Mouse (Mus musculus) megakaryocyte, embryonic 14.5 days (primary cell): Measurements from ENCODE around the gene Mat2a. TPM values are rescaled to one million over a fixed set of nuclear protein-coding genes. Genes with fewer than 3 reads are reported as not detected.
"Not testable (repeated sequence)": the region's sequence is repeated elsewhere in the genome, so short reads cannot be mapped to it uniquely, and the experiment has no call there.

Source experiments
- H3K27me3 ChIP-seq: replicated peaks from 2 replicates; pipeline ENCODE3; 2012; ENCODE audit warnings: inconsistent platforms
- H3K36me3 ChIP-seq: replicated peaks from 2 replicates; pipeline ENCODE3; 2012; ENCODE audit warnings: low read length, inconsistent platforms, mixed read lengths
- H3K4me1 ChIP-seq: 2 replicates; pipeline ENCODE4 v1.6.1; 2012; ENCODE audit warnings: inconsistent platforms
- H3K4me3 ChIP-seq: replicated peaks from 2 replicates; pipeline ENCODE3; 2012; ENCODE audit warnings: moderate library complexity, mild to moderate bottlenecking, inconsistent platforms
- H3K9me3 ChIP-seq: 2 replicates; pipeline ENCODE4 v1.6.1; 2012; ENCODE audit warnings: inconsistent platforms
- FLI1 ChIP-seq: IDR thresholded peaks from 2 replicates; pipeline ENCODE4 v1.6.1; 2012; ENCODE audit warnings: low read length, inconsistent platforms, mixed read lengths
- GATA1 ChIP-seq: IDR thresholded peaks from 3 replicates; pipeline ENCODE4 v1.6.1; 2012; ENCODE audit warnings: mixed read lengths, low read length, inconsistent platforms, borderline replicate concordance
- polyA plus RNA-seq: library from polyadenylated mRNA; stranded (reverse); fragments of >175 nt; gene quantifications from 2 replicates; pipeline ENCODE4 v1.2.3, GENCODE M21; 2012; ENCODE audit warnings: low replicate concordance; ENCODE audit not compliant: insufficient read depth

Gene Mat2a
- polyA plus RNA-seq = 1.6 and 17.1 TPM in 2 replicates

DNA sequence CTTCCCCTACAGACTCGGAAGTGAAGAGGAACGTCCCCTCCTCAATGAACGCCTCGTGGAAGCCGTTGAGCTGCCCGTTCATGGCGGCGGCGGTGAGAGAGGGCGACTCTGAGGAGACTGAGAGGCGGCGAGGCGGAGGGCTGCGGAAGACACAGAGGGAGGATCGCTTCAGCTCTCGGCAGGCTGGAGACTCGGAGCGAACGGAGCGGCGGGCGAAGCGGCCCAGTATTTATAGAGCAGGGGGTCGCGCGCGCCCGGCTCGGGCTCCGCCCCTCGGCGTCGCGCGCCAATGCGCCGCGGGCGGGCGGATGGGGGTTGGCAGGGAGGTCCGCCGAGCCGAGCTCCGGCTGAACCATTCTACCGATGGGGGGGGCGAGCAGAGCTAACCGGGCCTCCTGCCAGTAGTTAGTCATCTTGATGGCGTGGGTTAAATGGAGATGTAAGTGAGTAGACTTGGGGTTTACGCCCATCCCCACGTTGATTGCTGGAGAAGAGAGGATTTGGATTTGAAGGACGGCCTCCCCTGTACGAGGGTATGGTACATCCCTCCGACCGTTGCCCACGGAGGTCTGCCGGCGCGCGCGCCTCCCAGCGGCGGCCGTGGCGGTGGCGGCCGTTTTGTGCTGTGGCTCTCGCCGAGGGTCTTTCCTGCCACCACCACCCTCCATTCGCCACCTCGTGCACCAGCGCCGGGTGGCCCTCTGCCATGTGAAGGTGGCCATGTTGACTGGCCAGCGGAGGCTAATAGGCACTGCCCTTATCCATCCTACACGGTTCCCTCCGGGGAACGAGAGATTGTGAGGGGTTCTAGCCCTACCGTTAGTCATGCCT is at the start of gene Mat2a:
TSS of gene Mat2a (minus strand) at position 204 of the 831 bp plus-strand sequence.
- no peak for TF ChIP-seq GATA1
- no peak for TF ChIP-seq FLI1
- Histone ChIP-seq H3K27me3 (no peaks in the 10 kb centered on the region), H3K4me3 (peak within 1 kb of the TSS; percentile 99), H3K36me3 (peaks cover 36% of the 10 kb centered on the region), H3K9me3 (no peaks in the 10 kb centered on the region), H3K4me1 (peaks cover 56% of the 10 kb centered on the region)

DNA sequence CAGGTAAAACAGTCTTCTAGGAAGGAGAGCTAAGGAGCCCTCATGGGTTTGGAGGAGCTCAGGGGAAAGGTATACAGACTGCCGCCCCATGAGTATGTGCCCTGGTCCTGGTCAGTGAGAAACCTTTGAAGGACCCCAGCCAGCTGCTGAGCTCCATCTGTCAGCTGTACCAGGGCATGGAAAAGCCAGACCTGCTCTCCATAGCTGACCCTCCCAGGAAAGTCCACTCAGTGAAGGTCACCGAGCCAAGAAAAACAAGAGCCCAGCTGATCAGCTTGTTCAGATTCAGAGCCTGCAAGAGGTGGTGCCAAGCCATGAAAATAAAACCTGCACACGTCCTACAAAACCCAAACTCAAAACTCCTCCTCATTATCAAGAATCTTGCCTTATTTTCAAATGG is 49.5 kb upstream of the Mat2a start:
- H3K4me1 ChIP-seq = peaks cover 30% of the 10 kb centered on the region
- H3K36me3 ChIP-seq = no peaks in the 10 kb centered on the region
- peaks cover 18% of the 10 kb centered on the region for H3K27me3 ChIP-seq
- TF ChIP-seq GATA1 (no peak), FLI1 (no peak)
- no peak overlapping the region for H3K4me3 ChIP-seq
- no peaks in the 10 kb centered on the region for H3K9me3 ChIP-seq

DNA sequence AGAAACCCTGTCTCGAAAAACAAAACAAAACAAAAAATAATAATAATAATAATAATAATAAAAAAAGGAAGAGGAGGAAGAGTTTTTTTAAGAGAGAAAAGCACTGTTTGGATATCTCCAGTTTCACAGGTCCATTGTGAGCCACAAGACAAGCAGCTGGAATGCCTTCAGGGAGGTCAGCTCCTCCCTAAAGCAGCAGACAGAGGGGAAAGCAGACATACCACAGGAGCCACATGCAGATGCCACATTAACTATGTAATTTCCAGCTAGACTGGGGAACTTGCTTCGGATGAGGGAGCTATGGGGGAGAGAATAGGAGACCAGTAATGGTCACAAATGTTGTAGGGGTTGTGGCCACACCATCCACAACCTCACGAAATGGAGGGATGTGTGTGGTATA is 47.9 kb upstream of the Mat2a start:
- Histone ChIP-seq H3K4me3 (no peak overlapping the region), H3K27me3 (peaks cover 9% of the 10 kb centered on the region), H3K9me3 (no peaks in the 10 kb centered on the region), H3K36me3 (no peaks in the 10 kb centered on the region), H3K4me1 (peaks cover 29% of the 10 kb centered on the region)
- TF ChIP-seq FLI1 (no peak), GATA1 (no peak)

DNA sequence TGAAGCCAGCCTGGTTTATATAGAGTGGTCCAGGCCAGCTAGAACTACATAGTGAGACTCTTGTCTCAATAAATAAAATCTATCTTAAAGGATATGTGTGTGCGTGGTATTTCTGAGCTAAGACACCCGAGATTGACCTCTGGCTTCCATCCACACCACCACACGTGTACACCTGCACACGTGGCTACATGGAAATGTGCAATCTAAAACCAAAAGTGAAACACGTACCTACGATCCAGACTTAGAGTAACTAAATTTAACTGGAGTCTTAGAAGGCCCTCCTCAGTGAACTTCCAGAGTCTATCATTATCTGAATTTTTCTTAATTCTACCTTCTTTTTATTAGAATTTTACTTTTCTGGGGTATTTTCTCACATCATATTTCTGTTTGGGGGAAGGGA is 46.9 kb upstream of the Mat2a start:
- no peaks in the 10 kb centered on the region for H3K36me3 ChIP-seq
- H3K27me3 ChIP-seq = peaks cover 9% of the 10 kb centered on the region
- no peak overlapping the region for H3K4me3 ChIP-seq
- H3K9me3 ChIP-seq = no peaks in the 10 kb centered on the region
- TF ChIP-seq FLI1 (no peak), GATA1 (no peak)
- H3K4me1 ChIP-seq = peaks cover 32% of the 10 kb centered on the region

DNA sequence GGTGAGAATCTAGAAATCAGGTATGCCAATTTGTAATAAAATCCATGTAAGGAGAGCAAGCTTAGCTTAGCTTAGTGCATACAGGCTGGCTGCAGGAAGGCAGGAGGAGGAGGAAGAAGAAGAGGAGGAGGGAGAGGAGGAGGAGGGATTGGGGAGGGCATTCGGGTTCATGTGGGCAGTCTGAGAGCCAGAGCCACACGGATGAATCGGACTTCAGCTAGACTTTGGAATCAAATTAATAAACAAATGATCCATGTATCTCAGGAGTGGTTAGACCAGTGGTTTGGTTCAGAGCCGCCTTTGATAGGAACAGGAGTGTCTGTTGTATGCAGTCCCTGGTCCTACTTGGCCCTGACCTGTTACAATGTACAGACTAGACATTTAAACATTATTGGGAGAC is 45.5 kb upstream of the Mat2a start:
- no peaks in the 10 kb centered on the region for H3K9me3 ChIP-seq
- no peak for TF ChIP-seq FLI1
- TF ChIP-seq GATA1 = no peak

DNA sequence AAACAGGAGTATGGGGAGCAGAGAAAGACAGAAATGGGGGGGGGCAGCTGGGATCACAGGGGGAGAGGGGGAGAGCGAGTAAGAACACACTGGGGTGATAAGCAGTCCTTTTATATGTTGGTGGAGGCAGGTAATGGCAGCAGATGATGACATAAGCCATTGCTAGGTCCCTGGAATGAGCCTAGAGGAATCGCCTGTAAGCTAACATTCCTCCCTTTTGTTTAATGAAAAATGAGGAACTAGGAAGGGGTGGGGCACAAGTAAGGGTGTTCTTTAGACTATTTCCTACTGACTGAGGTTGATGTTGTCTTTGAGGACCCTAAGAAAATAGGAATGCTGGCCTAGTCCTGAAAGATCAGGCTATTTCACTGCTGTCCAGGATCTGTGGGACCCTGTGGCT is 42.8 kb upstream of the Mat2a start:
- Histone ChIP-seq H3K27me3 (peaks cover 10% of the 10 kb centered on the region), H3K4me3 (no peak overlapping the region), H3K9me3 (no peaks in the 10 kb centered on the region), H3K4me1 (peaks cover 30% of the 10 kb centered on the region), H3K36me3 (no peaks in the 10 kb centered on the region)
- TF ChIP-seq FLI1 = no peak
- TF ChIP-seq GATA1 = no peak

More for the DNA sequence above, 45.5 kb upstream of the Mat2a start:
- Histone ChIP-seq H3K4me3 (no peak overlapping the region), H3K27me3 (peaks cover 8% of the 10 kb centered on the region), H3K4me1 (peaks cover 38% of the 10 kb centered on the region), H3K36me3 (no peaks in the 10 kb centered on the region)

DNA sequence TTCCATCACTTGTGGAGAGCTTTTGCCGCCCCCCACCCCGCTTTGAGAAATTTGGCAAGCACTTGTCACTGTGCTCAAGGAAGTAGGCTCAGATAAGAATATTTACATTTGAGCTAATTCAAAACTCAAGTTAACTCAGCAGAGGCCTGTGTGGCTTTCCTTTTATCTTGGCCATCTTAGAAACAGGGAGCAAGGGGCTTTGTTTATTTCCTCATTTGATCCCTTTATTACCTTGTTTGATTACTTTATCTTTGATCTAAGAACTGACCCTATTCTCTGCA is 41.0 kb upstream of the Mat2a start:
- TF ChIP-seq GATA1 = no peak
- Histone ChIP-seq H3K4me3 (no peak overlapping the region), H3K4me1 (peaks cover 21% of the 10 kb centered on the region), H3K27me3 (peaks cover 7% of the 10 kb centered on the region), H3K9me3 (no peaks in the 10 kb centered on the region), H3K36me3 (no peaks in the 10 kb centered on the region)

DNA sequence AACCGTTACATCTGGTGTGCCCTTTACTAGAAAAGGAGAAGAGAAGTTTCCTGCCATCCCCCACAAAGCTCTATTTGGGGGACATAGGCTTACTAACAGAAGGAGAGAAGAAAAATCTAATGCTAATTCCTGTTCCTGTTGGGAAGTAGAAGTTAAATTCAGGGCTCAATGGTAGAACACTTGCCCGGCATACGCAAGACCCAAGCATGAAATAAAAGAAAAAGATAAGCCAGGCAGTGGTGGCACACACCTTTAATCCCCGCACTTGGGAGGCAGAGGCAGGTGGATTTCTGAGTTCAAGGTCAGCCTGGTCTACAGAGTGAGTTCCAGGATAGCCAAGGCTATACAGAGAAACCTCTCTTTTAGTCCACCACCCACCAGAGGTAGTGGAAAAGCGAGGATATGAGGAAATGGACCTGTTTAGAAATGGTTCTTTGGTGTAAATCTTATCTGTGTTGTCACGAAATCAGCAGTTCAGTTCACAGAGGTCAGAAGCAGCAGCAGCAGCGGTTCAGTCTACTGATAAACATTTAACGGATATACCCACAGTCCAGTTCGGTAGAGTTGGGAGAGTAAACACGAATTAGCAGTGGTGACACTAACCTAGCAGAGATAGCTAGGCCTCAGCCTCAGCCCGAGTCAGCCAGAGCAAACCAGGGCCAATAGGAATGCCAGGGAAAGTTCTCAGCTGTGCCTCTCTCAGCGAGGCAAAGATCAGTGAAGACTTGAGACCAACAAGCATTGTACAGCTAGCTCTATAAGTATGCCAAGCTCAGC is 40.5 kb upstream of the Mat2a start:
- no peak for TF ChIP-seq GATA1
- no peak for TF ChIP-seq FLI1
- H3K27me3 ChIP-seq = peaks cover 8% of the 10 kb centered on the region
- H3K4me3 ChIP-seq = no peak overlapping the region
- peaks cover 21% of the 10 kb centered on the region for H3K4me1 ChIP-seq
- H3K36me3 ChIP-seq = no peaks in the 10 kb centered on the region
- H3K9me3 ChIP-seq = no peaks in the 10 kb centered on the region

DNA sequence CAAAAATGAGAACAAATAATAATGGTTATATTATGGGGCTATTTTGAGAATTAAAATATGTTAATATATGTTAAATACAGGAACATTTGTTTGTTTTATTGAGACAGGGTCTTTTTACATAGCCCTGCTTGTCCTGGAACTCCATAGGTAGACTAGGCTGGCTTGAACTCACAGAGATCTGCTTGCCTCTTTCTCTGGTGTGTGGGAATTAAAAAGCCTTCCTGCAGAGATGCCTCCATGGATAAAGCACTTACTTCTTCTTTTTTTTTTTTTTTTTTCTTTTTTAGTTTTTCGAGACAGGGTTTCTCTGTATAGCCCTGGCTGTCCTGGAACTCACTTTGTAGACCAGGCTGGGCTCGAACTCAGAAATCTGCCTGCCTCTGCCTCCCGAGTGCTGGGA is 39.3 kb upstream of the Mat2a start:
- peaks cover 27% of the 10 kb centered on the region for H3K4me1 ChIP-seq
- peaks cover 12% of the 10 kb centered on the region for H3K27me3 ChIP-seq
- H3K9me3 ChIP-seq, H3K4me3 ChIP-seq, H3K36me3 ChIP-seq: not testable (repeated sequence)

DNA sequence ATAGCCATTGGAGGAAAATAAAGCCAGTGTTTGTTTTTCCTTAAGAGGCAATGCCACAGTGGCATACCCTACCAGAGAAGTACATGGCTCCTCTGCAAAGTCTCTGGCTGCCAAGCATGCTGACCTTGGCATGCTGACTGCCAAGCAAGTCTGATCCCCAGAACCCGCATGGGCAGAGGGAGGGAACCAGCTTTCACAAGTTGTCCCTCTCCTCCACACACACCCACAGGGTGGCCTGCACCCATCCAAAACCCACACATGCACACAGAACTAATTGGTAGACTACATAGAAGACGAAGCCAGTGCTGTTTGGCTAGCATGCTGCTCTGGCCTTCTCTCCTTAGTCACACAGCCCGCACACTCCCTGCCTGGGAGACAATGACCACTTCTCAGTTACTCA is 38.3 kb upstream of the Mat2a start:
- H3K9me3 ChIP-seq = no peaks in the 10 kb centered on the region
- H3K4me1 ChIP-seq = peaks cover 36% of the 10 kb centered on the region
- peaks cover 13% of the 10 kb centered on the region for H3K27me3 ChIP-seq
- no peak overlapping the region for H3K4me3 ChIP-seq
- no peaks in the 10 kb centered on the region for H3K36me3 ChIP-seq
- no peak for TF ChIP-seq GATA1
- TF ChIP-seq FLI1 = no peak
